Mouse (Mus musculus) frontal cortex, postnatal 14 days (tissue): ENCODE data around the gene Retreg1.
A peak's percentile ranks its signal among the peaks of the same experiment; 100 is the strongest.
"Not testable (repeated sequence)": the region's sequence is repeated elsewhere in the genome, so short reads cannot be mapped to it uniquely, and the experiment has no call there.

Experiments used
- DNase-seq, 2 experiments: peaks; one replicate each; pipeline ENCODE4 v3.0.0; 2022; ENCODE audit warnings: low spot score in 2 of 2

Retreg1 gene

DNA sequence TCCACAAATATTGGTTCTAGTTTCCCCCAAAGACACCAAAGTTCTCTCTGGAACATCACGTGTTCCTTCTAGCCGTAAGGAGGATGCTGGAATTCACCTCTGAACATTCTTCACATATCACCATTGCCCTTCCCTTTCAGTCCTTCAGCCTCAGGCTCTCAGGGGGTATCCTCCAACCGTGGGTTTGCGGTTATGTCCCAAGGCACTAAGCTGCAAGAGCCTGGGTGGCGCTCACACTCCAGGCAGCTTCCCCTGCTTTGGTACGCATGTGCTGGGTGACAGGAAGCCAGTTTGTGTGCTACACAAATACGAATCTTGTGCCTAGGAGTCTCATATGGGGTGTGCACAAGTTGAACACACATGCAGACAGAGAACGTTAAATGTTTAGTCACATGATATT is 104.4 kb downstream of the Retreg1 start:
- DNase-seq = no peak

DNA sequence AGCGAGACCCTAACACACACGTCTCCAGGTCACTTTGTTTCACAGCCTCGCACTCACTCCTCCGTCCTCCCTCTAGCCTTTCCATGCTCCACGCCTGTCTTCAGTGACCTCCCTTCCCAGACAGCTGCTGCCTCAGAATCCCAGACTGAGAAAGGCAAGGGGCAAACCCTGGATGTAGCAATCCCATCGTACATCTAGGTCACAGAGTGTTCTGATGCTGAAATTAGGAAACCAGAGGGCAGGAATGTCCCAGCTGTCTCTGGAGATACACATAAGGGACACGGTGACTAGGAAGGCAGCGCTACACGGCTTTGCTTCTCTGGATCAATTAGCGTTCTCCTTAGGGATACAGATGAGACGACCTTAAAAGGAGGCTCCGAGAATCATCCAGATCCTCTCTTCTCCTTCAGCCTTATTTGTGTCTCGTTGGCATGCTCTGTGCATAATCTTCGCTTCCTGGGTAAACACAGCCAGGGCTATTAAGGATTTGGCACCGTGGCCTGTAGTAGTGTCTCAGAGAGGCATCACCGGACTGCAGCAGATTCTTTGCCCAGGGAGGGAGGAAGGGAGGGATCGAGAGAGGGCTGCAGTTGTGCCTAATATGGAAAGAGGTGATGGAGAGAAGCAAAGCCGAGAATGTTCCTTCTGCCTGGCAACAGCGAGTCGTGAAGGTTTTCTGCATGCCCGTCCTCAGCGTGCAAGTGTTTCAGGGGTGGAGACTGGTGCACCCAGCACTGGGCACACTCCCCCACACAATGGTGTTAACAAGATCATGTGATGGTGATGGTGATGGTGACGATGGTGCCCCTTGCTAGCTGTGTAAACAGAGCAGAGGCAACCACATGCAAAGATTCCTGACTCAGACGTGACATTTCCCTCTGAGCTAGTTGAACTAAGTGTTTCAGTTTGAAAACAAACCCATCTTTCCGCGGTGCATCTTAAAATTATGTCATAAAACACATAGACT is 105.6 kb downstream of the Retreg1 start:
- no peak for DNase-seq

DNA sequence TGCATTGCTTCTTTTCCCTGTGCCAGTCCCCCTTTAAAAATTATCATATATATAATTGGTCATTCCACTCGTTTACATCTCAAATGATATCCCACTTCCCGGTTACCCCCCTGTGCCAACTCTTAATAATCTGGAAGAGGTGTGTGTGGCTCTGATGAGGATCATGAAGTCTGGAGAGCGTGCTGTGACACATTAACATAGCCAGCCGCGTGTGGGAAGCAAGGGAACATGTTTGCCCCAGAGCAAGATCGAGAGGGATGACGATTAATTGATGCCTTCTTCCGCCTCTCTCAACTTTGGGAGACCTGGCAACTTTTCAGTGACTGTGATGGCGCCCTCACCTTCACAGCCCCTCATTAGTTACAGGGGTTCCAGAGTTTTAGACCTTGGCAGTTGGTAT is 106.7 kb downstream of the Retreg1 start:
- DNase-seq = no peak

DNA sequence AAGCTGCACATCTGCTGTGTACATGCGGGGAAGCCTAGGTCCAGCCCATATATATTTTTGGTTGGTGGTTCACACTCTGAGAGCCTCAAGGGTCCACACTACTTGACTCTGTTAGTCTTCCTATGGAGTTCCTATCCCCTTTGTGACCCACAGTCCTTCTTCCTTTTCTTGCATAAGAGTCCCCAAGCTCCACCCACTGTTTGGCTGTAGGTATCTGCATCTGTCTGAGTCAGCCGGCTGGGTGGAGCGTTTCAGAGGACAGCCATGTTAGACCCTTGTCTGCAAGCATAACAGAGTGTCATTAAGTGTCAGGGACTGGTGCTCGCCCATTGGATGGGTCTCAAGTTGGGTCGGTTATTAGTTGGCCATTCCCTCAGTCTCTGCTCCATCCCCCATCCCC is 107.6 kb downstream of the Retreg1 start:
- no peak for DNase-seq

DNA sequence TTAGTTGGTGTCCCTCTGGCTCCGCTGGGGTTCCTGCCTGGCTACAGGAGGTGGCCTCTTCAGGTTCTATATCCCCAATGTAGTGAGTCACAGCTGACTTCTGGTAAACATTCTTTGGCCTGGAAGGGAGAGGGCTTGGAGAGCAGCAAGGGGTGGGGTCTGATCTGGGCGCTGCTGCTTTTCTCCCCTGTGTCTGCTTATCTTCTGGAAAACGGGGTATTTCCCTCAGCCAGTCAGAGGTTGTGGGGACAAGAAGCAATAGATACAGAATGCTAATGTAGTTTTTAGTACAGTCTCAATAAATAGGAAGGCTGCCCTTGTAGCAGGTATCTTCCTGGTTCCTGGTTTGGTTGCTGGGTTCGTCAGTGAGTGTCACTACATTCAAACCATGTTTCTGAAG is 108.1 kb downstream of the Retreg1 start:
- no peak for DNase-seq

DNA sequence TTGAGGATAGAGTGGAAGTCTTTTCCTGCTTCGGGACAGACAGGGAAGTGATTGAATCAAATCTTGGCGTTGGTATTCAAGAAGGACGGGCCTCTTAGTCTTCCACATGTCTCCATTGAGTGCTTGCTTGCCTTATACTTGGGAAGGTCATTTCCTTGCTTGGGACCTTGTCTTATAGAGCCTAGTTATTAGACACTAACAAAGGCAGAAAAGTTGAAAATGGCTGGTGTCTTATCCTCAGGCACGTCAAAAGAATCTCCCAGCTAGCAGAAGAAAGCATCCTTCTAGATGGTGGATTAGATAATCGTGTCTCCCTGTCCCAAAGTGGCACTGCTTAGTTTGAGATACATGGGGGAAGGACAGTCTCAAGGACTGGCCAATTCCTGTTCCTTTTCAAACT is 113.0 kb downstream of the Retreg1 start:
- DNase-seq = no peak

DNA sequence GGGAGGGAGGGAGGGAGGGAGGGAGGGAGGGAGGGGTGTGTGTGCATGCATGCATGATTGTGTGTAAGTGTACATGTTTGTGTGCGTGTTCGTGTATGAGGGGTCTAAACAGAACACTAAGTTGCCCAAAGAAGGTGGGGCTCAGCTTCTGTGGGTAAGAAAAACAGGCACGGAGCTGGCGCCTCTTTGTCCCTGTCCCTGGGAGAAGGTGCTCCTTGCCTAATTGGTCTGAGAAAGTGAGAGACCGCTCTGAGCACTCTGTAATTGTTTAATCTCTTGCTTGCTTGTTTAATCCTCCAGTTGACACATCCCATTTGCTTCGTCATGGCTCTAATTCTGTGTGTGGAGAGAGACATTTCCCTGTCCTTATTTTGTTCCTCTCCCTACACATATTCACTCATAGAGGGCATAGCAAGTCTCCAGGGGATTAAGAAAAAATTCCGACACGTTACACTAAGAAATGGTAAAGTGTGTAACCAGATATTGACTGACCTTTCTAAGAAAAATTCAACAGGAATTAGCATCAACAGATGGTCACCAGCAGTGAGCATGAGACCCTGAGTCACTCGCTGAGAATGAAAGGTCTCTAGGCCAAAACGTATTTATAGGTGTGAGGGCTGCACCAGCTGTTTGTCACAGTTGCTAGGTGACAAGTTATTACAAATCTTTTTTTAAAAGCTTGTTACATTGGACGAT is 113.6 kb downstream of the Retreg1 start:
- DNase-seq = no peak

DNA sequence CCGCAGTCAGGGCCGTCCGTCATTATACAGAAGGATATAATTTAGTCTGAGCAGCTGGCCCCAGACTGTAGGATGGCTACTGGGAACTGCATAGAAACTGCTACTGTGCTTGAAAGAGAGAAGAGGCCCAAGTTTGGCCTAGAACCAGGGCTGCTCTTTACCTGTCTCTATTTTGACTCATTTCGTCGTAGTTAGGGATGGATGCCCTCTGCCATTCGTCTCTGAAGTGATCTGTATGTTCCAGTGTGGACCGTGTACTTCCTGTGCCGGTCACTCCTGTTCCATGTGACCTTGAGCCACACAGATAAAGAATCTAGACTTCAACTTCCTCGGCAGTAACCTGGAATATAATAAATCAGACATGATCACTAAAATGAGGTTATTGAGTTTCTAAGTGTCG is 114.7 kb downstream of the Retreg1 start:
- DNase-seq = no peak

DNA sequence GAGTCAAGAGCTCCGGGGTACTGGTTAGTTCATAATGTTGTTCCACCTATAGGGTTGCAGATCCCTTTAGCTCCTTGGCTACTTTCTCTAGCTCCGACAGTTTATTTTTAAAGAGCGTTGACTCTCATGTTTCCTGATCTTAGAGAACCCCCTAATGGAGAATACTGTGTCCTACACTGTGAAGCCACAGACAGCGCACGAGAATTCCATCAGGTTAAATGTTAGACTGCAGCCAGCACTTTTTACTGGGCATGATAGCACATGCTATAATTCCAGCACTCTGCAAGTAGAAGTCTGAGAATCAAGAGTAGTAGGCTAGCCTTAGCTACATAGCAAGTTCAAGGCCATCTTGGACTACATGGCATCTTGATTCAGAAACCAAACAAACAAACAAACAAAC is 116.4 kb downstream of the Retreg1 start:
- DNase-seq = no peak

DNA sequence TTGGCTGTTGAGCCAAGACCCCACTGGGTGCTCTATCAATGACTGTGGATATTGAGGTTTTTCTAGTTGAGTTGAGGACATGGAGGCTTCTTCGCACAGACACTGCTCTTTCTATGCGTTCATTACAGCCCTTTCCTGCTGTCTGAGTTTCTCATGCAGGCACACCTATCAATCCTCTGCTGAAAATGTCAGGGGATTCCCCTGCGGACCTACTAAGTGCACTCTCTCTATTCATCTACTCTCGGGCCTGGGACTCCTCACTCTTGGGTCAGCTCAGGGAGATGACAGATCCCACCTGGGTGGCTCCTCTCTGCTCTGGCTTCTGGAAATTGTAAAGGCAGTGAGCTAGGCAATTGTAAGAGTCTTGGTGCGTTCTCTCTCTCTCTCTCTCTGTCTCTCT is 117.3 kb downstream of the Retreg1 start:
- no peak for DNase-seq

DNA sequence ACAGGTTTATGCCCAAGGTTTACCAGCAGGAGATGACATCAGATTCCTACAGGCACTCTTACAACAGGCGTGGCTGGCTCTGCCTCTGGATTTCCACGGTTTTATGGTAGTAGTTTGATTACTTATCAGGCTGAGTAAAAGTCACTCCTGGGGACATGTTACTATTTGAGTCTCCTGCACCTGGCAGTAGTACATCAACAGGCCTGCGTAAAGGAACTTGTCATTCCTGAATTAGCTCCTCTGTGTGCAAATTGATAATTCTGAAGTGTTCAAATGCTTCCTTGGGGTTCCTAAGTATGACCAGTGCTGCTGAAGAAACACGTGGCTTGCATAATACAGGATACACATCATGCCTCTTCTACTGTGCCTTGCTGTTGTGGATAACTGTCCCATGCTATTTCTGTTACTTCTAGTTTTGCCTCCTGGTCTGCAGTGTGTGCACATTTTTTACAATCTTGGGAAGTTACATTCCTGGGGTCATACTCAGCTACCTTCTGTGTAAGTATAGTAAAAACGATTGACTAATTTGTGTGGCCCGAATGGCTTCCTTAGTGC is 123.3 kb downstream of the Retreg1 start:
- DNase-seq = no peak

DNA sequence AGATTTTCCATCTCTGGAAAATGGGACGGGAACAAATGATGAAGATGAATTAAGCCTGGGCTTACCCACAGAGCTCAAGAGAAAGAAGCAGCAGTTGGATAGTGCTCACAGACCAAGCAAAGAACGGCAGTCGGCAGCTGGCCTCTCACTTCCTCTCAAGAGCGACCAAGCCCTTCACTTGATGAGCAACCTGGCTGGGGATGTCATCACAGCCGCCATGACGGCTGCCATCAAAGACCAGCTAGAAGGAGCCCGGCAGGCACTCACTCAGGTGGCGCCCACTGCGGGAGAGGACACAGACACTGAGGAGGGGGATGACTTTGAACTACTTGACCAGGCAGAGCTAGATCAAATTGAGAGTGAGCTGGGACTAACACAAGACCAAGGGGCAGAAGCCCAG is 128.6 kb downstream of the Retreg1 start:
- DNase-seq = no peak

DNA sequence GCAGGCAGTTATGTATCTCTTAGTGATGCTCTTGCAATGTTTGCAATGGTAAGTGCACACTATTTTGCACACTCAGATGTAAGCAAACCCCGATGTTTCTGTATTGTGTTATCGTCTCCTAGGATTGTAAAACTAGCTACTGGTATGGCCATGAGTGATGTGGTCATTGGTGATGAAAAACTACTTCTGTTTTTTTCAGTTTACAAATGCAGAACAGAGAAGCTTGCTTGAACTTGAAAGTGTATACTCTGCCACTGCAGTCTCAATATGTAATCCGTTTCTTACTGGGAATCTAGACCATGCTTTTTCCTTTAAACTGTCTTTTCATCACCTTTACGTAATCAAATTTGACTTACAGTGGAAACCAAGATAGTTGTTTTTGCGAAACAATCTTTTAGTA is 129.8 kb downstream of the Retreg1 start:
- DNase-seq = no peak

DNA sequence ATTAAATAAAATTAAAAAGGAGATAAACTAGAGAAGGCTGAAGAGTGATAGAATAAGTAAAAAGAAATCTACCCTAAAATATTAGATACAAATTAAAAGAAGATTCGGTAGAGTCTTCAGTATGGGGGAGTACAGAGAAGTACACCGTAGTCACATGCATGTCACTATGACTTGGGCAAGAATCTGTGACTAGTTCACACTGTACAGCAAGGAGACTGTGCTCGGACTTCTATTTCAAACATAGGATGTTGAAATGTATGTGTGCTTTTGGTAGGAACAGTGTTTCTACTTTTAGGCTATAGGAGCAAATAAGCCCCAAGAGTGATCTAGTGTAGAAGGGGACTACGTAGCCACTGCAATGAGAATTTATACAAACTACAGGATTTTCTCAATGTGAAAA is 131.4 kb downstream of the Retreg1 start:
- no peak for DNase-seq

DNA sequence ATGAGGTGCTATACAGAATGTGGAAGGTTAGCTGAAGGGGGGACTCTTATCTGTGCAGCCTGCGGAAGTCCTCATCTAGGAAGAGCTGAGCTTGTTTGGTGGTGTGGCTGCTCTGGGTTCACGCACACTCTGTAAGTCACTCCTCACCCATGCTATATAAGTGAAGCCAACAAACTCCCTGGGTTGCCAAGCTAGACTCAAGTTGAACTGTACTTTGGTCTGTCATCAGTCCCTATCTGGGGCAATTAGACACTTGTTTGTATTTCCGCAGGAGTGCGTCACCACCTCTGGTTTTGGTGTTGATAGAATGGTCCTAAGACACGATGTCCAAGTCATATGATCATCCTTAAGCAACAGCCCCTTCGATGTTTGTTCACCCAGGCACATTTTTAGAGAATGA is 132.8 kb downstream of the Retreg1 start:
- no peak for DNase-seq

DNA sequence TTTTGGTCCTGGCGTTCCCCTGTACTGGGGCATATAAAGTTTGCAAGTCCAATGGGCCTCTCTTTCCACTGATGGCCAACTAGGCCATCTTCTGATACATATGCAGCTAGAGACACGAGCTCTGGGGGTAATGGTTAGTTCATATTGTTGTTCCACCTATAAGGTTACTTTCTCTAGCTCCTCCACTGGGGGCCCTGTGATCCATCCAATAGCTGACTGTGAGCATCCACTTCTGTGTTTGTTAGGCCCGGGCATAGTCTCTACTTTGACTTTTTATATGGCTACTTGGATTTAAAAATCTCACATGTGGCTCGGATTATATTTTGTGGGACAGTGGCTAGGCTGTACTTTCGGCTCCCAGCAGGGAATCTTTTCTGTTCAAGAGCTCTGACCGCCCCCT is 140.6 kb downstream of the Retreg1 start:
- not testable (repeated sequence) for DNase-seq

DNA sequence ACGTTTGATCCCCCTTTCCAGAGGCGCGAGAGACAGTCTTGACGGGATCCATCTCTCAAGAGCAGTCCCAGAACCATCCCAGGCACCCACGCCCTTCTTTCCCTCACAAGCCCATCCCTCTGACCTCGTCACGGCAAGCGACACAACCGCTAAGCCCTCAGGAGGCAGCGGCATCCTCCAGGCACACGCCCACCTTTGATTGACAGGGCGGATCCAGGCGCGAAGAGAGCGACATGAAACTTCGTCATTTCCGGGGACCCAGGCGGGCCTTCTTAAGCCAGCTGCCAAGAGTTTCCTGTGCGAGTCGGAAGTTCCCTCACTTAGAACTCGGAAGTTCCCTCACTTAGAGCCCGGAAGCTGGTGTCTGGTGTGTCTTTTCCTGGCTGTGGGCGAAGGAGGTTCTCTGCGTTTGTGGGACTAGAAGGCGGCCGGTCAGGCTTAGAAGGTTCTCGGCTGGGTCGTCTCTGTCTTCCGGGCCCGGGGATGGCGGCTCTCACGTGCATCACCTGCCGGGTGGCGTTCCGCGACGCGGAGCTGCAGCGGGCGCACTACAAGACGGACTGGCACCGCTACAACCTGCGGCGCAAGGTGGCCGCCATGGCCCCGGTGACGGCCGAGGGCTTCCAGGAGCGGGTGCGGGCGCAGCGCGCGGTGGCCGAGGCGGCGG is 141.2 kb downstream of the Retreg1 start, which contains the start of gene Zfp622:
Gene Zfp622 (plus strand): TSS at position 300 of the 667 bp plus-strand sequence.
- DNase-seq = peak; percentile 93 to 94

DNA sequence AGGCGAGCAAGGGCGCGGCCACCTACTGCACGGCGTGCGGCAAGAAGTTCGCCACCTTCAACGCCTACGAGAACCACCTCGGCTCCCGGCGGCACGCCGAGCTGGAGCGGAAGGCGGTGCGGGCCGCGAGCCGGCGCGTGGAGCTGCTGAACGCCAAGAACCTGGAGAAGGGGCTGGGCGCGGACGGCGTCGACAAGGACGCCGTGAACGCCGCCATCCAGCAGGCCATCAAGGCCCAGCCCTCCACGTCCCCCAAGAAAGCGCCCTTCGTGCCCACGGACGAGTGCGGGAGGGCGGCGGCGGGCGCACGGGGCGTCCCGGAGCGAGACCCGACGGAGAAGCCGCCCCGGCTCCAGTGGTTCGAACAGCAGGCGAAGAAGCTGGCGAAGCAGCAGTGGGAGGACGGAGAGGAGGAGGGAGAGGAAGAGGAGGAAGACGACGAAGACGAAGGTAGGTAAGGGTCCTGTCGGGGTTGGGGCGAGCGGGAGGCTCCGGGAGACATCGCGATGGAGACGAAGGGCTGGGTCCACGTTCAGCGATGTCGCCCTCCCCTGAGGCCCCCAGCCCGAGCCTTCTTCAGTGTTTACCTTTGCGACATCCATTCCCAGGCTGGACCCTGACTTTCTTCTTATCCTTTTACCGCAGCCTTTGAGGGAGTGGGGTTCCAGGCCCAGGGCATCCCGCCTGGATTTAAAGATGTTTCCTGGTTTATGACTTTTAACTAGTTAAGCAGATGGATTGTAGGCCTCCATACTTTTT is 141.9 kb downstream of the Retreg1 start:
- DNase-seq = no peak

DNA sequence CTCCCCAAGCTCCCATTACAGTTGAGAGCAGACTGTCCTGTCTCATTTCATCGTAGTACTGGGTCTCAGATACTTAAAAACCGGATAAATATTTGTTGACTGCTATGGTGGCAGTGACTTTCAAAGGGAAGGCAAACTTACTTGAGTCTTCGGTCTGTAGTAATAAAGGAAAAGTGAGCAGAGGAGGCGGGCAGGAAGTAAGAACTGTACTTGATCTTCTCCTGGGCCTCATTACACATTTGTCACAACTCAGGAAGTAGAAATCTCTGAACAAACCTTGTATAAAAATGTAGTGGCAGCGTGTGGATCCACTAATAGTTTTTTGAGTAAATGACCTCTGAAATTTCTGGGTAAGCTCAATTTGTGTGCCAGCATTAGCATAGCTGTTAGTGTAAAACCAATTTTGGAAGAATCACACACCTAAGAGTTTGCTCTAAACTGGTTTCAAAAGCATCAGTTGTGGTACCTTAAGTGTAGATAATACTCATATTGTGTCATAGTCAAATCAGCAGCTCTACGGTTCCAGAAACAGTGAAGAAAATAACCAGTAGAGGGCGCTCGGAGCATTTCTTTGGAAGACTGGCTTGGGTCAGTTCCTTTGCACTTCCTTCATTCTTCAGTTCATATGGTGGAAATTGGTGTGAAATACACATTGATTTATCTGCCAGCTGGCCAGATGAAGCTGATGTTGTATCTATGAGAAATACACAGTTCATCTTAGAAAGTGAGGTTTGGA is 150.2 kb downstream of the Retreg1 start:
- peak in 1 of 2 experiments; percentile 40 for DNase-seq

DNA sequence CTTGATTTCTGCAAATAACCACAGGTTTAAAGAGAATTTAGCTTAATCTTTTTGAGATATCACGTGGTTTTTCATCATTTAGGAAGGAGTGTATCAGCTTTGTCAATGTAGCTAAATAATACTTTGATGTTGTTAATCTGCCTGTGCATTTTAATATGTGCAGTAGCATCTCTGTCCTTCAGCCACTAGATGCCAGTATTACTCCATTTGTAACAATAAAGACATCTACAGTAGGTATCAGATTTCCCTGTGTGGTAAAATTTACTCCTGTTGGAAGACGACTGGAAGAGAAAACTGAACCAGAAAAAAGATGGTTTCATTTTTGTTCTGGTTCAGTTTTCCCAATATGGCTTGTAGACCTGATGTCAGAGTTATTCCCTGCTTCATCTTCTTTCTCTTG is 152.5 kb downstream of the Retreg1 start:
- DNase-seq = no peak

DNA sequence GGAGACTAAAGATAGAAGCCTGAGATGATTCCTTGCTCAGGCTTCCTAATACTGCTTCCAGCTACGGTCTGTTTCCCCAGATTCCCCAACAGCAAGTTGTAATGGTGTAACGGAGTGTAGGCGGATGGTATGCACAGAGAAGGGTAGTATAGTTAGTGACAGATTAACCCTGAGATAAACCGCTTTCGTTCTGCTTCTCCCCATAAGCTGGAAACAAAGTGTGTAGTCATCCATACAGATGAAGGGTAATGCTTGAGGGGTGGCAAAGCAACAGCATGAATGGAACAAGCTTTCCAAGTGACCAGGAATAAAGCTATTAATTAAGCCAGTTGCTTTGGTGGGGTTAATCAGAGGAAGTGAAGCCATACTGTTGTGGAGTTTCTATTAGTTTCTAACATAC is 156.6 kb downstream of the Retreg1 start:
- DNase-seq = not testable (repeated sequence)
